Mouse (Mus musculus): ENCODE measurements around the gene Odf4.

DNA sequence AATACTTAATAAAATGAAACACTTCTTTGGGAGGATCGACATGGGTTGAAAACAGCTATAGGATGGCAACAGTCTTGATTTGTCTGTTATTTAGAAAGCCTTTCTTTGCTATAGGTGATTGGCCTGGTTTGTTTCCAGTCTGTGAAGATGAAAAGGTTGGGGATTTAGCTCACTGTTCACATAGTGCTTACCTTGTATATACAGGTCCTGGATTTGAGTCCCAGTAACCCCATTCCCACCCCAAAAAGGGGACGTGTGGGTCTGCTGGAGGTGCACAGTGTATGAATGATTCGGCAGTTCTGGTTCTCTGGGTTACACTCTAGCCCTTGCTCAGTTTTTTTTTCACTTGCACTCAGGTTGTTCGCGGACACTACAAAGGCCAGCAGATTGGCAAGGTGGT, 24.1 kb downstream of the Odf4 start:
- TF ChIP-seq CTCF (IDR thresholded peaks at IDR 0.05; ENCODE audit: extremely low read depth, insufficient read depth, low read length) (no peak), POLR2A (IDR thresholded peaks at IDR 0.05; ENCODE audit: extremely low read depth, insufficient read depth, low read length) (no peak)
